Mouse (Mus musculus) heart, postnatal 36 days (tissue): ENCODE measurements around the gene Prkaa2. TPM values are rescaled to one million over a fixed set of nuclear protein-coding genes. Genes with fewer than 3 reads are reported as not detected.
"Not testable (repeated sequence)": the region's sequence is repeated elsewhere in the genome, so short reads cannot be mapped to it uniquely, and the experiment has no call there.

Source experiments
- DNase-seq, 2 experiments: peaks; one replicate each; pipeline ENCODE4 v3.0.0; 2021 to 2022
- intact Hi-C: fragments of 180-260 bp; cut with DNase I; formaldehyde crosslinking; loops from one replicate; pipeline ENCODE4 v1.15.1; 2025
- total RNA-seq, 2 experiments: library from RNA; stranded (reverse); gene quantifications; 2 replicates each; pipeline ENCODE4 v1.2.3; 2021

The Prkaa2 gene
- total RNA-seq, 2 experiments from 2014 or later, result 76.0 to 78.1 TPM

DNA sequence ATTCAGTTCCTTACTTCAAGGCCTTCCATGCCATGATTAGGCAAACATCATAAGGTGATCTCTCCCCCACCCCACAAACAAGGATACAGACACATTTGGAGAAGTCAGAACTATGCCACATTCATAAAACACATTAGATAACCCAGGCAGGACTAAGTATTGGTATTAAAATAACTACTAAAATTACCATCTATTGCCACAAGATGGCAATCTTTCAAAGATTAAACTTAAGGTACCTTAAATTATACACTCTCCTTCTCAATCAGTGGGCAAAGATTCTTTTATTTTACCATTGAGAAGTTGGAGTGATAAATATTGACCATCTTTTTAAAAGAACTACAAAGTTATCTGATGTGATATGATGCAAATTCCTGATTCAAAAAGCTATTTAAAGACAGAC lies 75.4 kb downstream of the Prkaa2 start:
- intact Hi-C loops, result loop anchor here (2.0 to 5.0 kb wide), 2 partner anchors 89 to 1193 kb away; no protein-coding TSS in a partner anchor
- no peak for DNase-seq

DNA sequence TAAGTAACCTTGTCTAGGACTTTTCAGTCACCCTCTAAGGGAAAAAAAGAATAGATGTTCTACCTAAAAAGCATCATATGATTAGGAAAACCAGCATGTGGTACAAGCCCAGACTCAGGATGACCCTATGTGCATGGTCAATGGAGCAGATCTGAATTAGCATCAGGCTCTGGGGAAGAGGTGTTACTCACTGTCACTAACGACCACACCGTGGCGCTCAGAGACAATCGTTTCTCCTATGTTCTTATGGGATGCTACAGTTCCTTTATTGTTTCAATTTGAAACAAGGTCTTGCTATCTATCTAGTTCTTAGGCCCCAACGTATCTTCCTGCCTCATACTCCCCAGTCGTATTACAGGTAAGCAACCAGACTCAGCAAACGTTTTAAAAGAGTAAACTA lies 76.5 kb downstream of the Prkaa2 start:
- no peak for DNase-seq
- intact Hi-C loops, result loop anchor here (5.0 kb wide), 1 partner anchor 1194 kb away; no protein-coding TSS in a partner anchor

DNA sequence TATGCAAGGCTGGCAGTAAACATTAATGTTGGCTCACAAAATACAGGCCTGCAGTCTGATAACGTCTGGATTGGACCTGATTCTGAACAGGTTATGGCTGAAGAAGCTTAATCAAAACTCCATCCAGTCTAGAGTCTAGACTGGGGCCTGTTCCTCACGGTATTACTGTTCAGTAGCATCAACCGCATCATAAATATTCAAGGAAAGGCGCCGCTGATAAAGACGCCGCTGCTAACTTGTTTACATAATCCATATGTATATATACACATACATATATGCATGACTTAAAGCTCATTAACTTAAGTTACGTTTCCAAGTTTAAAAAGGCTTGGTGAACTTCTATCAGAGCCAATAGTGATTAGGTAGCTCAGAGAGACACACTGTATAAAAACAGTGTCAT lies 78.6 kb downstream of the Prkaa2 start:
- DNase-seq, result no peak
- intact Hi-C loops, result loop anchor here (5.0 kb wide), 1 partner anchor 1196 kb away; no protein-coding TSS in a partner anchor

DNA sequence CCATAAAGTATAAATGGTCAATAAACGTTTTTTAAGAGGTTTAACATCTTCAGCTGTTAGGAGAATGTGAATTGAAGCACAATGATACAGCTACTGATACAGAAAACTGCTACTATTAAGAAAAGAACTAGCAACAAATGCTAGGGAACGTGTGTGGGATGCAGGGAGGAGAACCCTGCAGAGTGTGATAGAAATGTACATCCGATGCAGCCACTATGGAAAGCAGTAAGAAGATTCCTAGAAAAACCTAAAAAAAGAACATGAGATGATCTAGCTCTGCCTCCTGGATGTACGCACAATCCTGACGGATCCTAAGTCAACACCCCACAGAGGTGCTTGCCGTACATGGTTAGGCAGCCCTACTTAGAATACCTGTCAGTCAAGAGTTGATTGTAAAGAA lies 82.4 kb downstream of the Prkaa2 start:
- intact Hi-C loops, result no loop called here
- no peak for DNase-seq

DNA sequence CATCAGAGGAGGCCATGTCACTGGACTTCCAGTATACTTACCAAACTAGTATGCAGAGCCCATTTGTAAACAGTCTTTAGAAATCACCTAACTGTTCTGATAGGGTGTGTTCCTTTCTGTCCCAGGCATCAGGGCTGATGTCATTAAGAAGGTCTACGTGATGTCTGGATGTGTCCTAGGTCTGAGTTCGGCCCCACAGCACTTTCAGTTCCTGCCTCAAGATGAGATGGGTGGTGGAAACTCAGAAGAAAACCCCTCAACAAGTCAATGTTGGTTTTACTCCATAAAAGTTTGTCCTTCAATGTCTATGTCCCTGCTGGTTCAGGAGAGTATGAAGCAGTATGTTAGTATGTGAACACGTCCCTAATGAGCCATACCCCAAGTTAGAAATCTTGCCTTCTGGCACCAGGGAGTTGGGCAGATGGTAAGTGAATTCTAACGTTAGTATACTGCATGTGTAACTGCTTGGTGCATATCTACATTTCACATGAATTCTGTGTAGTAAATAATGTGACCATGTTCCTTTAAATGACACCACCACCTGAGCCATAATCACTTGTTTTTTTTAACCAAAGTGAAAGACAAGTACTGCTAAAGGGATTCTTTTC lies 93.6 kb downstream of the Prkaa2 start:
- DNase-seq, result no peak
- intact Hi-C loops, result no loop called here

DNA sequence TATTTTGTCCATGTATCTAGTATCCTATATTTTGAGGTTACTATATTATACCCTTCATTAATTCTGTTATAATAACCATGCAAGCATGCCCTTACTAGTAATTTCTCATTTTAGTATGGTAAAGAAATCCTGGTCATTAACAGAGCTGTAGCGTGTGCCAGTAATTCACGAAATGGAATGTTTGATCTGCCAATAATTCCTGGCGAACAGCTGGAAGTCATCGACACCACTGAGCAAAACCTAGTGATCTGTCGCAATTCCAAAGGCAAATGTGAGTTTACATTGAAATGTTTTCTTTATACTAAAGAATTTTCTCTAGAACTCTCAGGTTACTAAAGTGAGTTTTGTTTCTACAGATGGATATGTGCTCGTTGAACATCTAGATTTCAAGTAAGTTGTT lies 94.2 kb downstream of the Prkaa2 start:
- no peak for DNase-seq
- intact Hi-C loops, result no loop called here

DNA sequence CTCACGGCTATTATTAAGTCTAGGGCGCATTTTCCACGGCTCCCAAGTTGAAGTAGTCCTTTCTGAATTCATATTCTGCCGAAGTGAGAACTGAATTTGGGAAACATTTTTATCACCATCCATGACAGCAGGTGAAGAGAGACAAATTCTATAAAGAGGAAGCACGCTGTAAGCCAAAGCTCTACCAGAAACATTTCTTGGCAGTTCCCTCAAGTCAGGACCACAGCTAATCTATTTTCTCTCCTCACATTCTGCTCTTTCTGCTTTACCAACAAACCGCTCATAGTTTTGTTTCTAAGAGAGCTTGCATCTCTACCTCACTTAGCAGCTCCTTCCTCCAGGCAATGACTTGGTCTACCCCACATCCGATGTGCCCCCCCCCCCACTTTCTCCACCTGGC lies 96.0 kb downstream of the Prkaa2 start:
- intact Hi-C loops, result no loop called here

DNA sequence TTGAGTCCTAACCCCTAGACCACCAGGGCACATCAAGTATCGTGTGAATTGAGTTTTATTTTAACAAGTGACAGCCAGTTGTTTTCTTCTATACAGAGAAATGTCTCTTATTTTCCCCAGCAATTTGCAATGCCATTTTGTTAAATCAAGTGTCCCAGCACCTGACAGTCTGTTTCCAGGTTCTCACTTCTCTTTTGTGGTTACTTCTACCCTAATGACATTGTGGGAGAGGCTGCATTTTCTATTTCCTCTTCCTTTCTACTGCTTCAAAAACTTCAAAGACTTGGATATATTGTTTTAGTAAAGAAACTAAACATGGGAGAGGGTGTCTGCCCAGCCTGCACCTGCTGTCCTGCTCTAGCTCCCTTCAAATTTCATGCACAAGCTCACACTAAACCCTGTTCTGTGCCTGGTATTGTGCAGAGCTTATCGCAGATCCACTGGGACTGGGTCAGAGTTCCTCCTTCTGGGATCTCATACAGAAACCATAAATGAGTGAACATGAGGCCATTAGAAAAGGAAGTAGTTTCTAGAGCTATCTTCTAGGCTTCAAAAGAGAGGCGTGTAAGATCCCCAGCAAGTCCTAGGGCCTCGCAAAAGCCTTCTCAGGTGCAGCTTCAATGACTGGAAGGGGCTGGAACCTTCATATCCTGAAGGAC lies 102.2 kb downstream of the Prkaa2 start:
- intact Hi-C loops, result no loop called here
- DNase-seq, result no peak

More for the DNA sequence above, 96.0 kb downstream of the Prkaa2 start:
- DNase-seq, result no peak

DNA sequence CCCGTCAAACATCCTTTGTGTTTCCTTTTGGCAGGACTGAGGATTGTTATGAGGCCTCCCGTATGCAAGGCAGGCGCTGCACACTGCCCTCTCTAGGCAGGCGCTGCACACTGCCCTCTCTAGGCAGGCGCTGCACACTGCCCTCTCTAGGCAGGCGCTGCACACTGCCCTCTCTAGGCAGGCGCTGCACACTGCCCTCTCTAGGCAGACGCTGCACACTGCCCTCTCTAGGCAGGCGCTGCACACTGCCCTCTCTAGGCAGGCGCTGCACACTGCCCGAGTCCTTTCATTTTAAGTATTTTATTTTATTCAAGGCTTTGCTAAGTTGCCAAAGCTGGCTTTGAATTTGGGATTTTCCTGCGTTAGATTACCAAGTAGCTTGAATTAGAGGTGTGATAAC lies 105.0 kb downstream of the Prkaa2 start:
- DNase-seq, result not testable (repeated sequence)
- intact Hi-C loops, result loop anchor here (5.0 kb wide), 1 partner anchor 92 kb away; the partner anchor contains the start of gene Fyb2

DNA sequence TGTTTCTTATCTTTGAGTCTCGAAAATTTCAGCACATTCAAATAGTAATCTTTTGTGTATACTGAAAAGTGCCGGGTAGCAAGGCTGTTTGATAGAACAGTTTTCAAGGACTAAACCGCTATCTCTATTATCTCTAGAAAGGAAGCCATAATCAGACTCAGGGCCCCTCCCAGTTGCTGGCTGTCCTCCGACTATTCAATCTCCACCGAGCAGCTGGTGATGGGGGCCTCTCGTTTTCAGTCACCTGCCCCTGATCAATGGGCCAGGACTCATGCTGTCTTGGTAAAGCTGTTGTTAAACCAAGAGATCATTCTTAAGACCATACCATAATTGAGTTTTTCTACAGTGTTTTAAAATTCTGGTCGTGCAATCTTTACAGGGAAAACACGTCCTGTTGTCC lies 105.6 kb downstream of the Prkaa2 start:
- DNase-seq, result no peak
- intact Hi-C loops, result loop anchor here (5.0 kb wide), 1 partner anchor 92 kb away; the partner anchor contains the start of gene Fyb2

DNA sequence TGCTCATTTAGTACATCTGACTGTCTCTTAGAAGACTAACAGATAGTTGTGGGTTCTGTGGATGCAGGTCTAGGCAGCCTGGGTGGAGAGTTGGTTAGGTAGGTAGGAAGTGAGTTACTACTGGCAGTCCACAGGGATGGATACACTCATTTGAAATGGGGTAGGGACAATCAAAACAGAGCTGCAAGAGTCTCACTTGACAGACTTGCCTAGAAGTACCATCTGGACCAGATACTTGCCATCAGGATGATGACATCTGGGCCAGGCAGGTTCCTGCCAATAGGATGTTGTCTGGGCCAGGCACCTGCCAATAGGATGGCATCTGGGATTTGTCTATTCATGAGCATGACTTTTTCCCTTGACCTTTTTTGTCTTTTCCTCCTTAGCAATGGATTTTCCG lies 108.0 kb downstream of the Prkaa2 start:
- intact Hi-C loops, result loop anchor here (5.0 kb wide), 1 partner anchor 89 kb away; the partner anchor contains the start of gene Fyb2
- DNase-seq, result no peak

DNA sequence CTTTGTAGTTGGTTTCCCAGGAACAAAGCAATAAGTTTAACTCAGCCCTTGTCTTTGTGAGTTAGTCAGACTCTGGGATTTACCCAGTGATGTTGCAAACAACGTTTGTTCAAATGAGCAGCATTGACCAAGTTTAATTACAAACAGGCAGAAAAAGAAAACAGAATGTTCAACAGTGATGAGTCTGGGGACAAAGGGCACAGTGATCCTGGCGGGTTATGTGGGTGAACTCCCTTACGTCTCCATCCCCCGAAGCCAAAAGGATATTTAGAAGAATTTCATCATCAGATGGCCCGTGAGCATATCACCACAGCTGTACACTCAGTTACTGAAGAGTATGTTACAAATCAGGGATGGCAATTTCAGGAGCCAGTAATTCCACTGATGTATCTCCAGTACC lies 110.0 kb downstream of the Prkaa2 start:
- DNase-seq, result no peak
- intact Hi-C loops, result loop anchor here (5.0 kb wide), 1 partner anchor 87 kb away; the partner anchor contains the start of gene Fyb2

DNA sequence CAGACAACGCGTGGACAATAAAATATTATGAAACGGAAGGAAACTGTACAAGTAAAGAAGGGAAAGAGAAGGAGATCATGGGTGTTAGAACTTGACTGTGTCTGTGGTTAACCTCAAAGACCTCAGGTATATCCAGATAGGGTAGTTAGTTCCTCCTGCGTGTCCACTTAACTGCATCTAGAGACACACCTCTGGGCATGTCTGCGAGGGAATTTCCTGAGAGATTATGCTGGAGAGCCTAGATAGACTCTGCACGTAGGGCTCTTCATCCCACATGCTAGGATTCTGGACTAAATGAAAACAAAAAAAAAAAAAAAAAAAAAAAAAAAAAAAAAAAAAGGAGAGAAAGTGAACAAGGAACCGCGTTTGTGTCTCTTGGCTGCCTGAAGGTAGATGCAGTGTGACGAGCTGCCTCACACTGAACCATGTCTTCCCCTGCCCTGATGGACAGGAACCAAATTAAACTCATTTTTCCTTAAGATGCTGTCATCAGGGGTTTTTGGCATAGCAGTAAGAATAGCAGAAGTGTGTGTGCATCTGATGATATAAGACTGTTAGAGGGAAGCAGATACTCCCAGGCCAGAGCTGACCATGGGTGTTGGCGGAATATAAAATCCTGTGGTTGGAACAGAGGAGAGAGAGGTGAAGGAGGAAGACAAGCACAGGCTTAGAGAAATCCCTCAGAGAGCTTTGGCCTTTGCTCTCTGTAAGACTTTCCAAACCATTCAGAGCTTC lies 116.4 kb downstream of the Prkaa2 start:
- no peak for DNase-seq
- intact Hi-C loops, result no loop called here

DNA sequence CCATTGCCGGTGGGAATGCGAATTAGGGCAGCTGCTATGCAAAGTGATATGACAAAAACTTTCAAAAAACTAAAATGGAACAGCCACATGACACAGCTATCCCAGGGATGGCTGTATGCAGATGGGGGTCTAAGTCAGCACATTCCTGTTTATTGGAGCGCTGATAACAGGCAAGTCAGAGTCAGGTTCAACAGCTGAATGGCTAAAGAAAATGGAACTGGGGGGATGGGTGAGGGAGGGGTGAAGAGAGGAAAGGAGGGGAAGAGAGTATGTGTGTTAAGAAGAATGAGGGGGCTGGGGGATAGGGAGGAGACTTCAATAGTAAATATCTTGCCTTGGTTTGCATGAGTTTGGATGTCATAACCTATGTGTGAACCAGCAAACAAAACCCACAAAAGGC lies 117.4 kb downstream of the Prkaa2 start:
- no peak for DNase-seq
- intact Hi-C loops, result no loop called here

DNA sequence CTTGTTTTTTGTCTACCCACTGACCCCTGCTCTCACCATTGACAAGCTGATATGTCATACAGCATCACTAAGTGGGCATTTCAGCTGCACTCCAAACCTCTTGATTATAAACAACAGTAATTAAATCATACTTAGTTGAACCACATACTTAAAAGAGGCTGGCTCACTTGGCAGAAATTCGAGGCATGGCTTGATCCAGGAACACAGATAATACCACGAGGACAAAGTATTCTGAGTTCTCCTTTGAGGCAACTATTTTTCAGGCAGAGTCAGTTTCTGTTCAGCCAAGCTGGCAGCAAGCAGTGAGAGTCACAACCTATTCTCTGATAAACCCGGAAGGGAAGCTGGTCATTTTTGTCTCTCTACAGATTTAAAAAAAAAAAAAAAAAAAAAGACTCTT lies 119.0 kb downstream of the Prkaa2 start:
- DNase-seq, result peak; percentile 3 to 5
- intact Hi-C loops, result no loop called here

DNA sequence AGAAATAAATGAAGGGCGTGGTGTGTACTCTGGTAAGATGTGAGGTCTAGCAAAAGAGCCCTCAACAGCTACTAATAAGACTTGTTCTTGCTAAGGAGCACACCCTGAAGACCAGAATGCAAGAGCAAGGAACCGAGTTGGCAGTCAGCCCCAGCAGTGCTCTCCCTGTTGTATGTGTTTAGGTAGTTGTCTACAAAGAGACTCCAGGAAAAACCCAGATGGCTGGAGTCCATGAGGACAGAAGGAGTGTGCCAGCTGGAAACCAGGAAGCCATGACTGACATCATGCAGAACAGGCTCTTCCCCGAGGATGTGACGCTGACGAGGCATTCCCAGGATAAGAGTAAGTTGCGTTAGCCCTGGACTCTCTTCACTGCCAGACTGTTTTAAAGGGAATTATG lies 119.7 kb downstream of the Prkaa2 start:
- DNase-seq, result peak; percentile 16 to 21
- intact Hi-C loops, result no loop called here

DNA sequence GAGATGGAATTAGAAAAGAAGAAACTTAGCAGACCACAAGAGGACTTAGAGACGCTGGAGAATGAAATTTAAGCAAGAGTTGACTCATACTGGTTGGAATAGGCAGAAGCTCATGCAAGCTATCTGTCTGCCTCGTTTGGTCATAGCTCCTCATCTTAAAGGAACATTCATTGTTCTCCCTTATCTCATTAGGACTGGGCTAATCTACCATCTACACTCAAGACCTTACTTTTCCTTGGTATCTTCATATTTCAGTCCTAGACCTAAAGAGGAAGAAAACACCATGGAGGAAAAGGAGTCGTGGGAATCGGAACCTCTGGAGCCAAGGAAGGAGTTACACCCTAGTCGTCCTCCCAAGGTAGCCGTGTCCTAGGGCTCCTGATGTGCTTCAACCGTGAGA lies 121.0 kb downstream of the Prkaa2 start:
- DNase-seq, result no peak
- intact Hi-C loops, result no loop called here

DNA sequence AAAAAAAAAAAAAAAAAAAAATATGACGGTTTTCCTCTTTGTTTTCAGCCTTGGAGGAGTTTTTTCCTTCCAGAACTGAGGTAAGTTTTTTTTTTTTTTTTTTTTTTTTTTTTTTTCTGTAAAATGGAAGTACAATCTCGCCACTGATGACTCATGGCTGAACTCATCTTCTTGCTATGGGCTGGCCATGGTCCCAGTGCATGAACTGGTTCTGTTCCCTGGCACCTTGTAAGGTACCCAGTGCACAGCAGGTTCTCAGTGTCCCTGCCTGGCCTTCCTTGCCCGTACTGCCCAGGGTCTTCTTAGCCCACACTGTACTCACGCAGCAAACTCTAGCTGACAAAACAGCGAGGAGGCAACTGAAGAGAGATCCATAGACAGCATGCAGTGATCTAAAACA lies 121.6 kb downstream of the Prkaa2 start:
- intact Hi-C loops, result no loop called here
- DNase-seq, result no peak

DNA sequence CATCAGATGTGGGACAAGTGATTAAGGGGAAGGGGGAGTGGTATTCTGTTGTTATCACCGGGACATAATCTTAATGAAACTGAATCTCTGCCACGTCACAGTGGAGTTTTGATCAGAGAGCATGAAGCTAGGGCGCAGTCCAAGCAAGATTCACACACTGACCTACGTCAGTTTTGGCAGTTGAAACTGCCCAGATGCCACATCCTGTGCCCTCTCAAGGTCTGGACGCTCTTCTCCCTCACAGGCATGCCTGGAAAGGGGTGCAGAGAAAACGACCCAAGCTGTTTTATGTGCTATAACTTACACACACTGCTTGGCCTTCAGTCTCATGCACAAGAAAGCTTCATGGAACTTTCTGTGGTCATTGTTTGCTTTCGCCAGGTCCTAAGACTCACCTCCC lies 122.1 kb downstream of the Prkaa2 start:
- DNase-seq, result no peak
- intact Hi-C loops, result no loop called here

DNA sequence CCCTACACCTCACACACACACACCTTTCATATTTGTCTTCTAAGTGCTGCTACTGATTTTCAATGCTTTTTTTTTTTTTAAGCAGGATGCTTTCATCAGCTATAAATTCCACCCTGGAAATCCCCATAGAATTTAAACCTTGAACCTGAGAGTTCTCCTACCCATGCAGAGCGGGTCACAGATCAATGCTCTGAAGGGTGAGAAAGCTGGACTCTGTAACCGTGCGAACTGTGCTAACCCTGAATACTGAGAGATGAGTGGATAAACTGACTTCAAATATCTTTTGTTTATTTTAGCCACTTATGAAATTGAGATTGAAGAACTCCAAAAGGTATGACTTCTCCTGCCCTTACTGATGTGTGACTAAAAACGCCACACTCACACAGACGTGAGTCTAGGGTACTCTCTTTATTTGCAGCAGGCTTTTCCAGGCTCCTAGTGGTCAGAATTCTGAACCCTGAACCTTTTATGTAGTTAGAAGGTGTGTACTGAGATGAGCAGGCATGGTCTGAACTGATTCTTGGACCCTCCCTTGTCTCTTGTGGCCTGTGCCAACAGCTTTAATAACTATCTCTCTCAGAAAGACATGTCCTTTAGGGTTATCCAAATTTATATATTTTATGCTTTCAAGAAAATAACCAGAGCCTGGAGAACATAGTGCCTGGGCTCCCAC lies 123.6 kb downstream of the Prkaa2 start:
- intact Hi-C loops, result no loop called here
- DNase-seq, result no peak
